Mouse (Mus musculus) thymus, adult 18-20 months (tissue): ENCODE data around the gene Vangl1.
"Not testable (repeated sequence)": the region's sequence is repeated elsewhere in the genome, so short reads cannot be mapped to it uniquely, and the experiment has no call there.

ENCODE experiments used
- DNase-seq, 2 experiments: peaks; one replicate each; pipeline ENCODE4 v3.0.0; 2022; ENCODE audit warnings: mixed read lengths in 2 of 2

Vangl1 gene

GRCm38 (mm10) chr3:102167555-102168210 is 36.8 kb downstream of the Vangl1 start:
- no peak for DNase-seq

GRCm38 (mm10) chr3:102166794-102167193 is 37.7 kb downstream of the Vangl1 start:
- no peak for DNase-seq

- DNase-seq = no peak
These were observed 38.2 kb downstream of the Vangl1 start for GRCm38 (mm10) chr3:102166287-102166620.

GRCm38 (mm10) chr3:102165536-102166286 is 38.8 kb downstream of the Vangl1 start:
- no peak for DNase-seq

DNA sequence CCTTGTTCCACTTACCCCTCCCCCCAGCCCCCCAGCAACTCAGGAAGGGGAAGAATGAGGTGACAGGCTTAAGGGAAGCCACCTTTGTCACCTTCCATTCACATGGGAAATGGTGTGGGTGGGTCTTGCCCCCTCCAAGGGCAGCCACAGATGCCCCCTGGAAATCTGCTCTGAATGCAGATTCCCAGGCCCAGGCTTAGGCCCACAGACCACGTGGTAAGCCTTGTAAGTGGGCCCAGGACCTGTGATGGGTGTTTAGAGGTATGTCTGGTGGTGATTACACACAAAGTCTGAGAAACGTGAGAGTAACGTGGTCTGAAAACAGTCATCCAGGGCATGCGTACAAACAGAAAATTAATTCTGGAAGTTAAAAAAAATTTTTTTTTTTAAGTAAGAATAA is 39.6 kb downstream of the Vangl1 start:
- DNase-seq = no peak

DNA sequence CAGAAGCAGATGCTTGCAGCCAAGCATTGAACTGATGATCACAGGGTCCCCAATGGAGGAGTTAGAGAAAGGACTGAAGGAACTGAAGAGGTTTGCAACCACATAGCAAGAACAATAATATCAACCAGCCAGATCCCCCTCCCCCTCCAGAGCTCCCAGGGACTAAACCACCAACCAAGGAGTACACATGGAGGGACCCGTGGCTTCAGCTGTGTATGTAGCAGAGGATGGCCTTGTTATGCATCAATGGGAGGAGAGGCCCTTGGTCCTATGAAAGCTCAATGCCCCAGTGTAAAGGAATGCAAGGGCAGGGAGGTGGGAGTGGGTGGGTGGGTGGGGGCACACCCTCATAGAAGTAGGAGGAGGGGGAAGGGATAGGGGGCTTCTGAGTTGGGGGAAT is 40.6 kb downstream of the Vangl1 start:
- not testable (repeated sequence) for DNase-seq

DNA sequence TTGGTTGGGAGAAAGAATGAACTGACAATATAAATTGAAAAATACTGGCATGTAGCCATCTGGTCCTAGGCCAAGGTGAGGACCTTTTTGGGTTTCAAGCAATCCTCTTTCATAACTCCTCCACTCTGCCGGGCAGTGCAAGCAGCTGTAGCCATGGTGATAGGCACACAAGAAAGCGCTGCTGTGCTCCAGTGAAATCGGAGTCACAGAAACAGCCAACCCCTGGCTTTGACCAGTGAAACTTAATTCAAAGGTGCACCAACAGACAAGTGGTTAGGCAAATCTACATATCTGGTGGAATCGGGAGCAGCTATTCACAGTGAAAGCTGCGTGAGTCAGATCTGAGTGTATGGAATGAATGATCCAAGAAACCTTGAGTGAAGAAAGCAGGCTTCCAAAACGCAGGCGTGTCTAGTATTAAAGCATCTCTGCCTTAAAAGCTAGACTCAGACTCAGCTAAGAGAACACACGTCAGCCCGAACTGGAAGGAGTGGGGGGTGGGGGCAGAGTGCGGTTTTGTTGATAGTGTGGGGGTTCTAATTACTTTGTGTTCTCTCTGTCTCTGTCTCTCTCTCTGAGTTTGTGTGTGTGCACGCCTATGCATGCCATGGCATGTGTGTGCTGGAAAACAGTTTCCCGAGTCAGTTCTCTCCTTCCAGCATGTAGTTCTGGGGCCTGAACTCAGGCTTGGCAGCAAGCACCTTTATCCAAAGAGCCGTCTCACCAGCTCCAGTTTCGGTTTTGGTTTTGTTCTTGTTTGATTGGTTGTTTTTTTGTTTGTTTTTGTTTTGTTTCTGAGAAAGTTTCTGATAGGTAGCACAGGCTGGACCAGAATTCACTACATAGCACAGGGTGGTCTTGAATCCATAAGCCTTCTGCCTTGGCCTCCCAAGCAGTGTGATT is 44.8 kb downstream of the Vangl1 start:
- DNase-seq = no peak

GRCm38 (mm10) chr3:102158759-102159422 is 45.6 kb downstream of the Vangl1 start:
- DNase-seq = no peak

- no peak for DNase-seq
These were observed 46.8 kb downstream of the Vangl1 start for GRCm38 (mm10) chr3:102157652-102158051.

DNA sequence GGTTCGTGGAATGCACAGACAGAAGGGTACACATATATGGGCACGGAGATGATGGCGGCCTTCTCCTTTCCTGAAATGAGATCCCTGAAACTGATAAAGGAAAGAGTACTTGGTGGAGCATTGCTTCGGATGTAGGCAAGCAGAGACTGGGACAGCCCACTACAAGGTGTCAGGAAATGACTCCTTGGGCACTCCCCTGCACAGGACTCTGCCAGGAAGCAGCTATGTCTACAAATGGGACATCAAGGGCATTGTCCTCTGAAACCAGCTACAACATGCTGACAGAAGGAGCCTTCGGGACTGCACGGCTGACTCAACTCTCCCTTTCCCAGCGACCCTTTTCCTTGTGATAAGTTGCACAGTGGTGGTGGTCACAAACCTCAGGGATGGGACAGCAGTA is 47.8 kb downstream of the Vangl1 start:
- no peak for DNase-seq

DNA sequence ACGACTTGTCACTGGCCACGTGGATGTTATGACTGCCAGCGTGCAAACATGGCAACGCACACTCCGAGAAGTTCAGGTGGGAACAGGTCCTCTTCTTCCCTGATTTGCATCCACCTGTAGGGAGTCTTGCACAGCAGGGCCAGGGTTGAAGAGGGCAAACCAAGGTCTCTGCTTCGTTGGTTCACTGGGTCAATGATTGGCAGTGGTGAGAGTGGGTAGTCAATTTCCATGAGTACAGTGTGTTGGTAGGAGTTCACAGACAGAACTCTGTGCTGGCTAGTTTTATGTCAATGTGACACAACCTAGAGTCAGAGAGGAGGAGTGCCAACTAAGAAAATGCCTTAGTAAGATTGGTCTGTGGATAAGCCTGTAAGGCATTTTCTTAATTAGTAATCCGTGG is 50.4 kb downstream of the Vangl1 start:
- no peak for DNase-seq

- no peak for DNase-seq
These were observed 51.6 kb downstream of the Vangl1 start for GRCm38 (mm10) chr3:102152872-102153271.

DNA sequence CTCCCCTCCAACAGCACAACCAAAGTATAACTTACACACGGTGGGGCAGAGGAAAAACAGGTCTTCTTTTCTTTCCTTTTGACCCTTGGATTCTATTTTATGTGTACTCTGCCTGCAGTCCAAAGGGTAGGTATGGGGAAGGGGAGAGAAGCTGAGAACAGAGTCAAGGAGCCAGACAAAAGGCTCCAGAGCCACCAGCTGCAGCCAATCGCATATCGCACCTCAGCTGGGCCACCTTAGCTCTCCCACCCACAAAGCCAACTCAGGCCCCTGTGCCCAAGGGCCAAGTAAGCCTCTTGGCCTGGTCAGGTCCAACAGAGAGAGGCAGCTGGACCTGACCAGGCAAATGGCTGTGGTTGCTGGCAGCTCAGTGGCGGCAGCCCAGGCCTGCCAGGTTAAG is 52.0 kb downstream of the Vangl1 start:
- DNase-seq = no peak

GRCm38 (mm10) chr3:102151850-102152249 is 52.6 kb downstream of the Vangl1 start:
- DNase-seq = no peak

GRCm38 (mm10) chr3:102149941-102150340 is 54.6 kb downstream of the Vangl1 start:
- no peak for DNase-seq

DNA sequence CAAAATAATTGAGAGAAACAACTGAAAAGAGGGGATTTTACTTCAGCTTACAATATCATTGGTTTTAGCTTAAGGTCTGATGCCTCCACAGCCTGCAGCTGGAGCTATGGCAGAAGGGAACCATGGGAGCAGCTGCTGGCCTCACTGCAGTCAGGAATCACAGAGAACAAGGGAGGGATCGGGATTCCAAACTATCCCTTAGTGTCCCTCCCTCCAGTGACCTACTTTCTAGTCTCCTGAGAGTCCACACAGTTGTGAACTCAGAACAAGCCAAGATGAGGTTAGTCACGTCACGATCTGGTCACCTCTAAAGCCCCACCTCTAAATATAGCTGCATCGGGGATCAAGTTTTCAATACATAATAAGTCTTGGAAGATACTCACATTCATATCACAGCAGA is 57.3 kb downstream of the Vangl1 start:
- no peak for DNase-seq

GRCm38 (mm10) chr3:102146428-102146827 is 58.1 kb downstream of the Vangl1 start:
- no peak for DNase-seq

DNA sequence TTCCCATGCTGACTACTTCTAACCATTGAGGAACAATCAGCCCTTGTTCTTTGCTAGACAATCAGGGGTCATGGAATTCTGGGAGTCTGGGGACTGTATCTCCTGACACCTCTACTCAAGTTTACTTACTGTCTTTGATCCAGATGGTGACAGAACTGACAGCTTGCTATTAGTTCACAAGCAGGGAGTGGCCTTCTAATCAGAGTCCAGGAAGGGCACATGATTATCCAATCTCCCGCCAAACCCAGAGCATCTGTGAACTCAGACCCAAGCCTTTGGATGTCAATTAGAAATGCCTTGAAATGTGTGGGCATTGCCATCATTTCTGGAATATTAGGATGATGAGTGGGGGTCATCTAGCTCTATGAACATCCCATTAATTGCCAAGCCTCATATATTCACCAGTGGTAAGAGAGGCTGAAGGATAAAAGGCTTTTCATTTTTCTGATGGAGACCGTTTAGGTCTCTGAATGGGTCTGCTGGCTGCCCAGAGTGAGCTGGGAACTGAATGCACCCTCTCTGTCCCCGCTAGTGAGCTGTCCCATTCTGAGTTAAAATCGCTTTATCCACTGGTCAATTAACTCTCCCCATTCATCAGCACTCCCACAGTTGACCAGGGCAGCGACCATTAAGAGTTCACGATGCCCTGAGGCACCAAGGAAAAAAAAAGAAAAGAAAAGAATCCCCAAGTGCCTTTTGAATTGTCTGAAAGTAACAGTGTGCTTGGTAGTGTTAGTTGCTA is 58.7 kb downstream of the Vangl1 start:
- no peak for DNase-seq

DNA sequence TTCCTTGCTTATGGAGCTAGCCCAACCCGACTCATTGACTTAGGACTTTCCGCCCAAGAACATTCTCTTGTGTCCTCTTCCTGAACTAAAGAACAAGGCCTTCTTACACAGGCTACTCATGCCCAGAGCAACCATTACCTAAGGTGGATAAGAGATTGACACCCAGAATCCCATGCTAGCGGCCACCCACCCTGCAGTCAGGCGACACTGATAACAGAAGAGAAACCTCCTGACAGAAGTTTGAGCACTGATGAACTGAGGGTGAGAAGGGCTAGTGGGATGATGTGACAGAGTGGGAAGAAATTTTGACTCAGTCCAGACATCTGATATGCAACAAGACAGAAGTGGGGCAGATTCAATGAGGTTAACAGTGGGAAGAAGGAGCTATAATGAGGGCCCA is 60.1 kb downstream of the Vangl1 start:
- DNase-seq = no peak

DNA sequence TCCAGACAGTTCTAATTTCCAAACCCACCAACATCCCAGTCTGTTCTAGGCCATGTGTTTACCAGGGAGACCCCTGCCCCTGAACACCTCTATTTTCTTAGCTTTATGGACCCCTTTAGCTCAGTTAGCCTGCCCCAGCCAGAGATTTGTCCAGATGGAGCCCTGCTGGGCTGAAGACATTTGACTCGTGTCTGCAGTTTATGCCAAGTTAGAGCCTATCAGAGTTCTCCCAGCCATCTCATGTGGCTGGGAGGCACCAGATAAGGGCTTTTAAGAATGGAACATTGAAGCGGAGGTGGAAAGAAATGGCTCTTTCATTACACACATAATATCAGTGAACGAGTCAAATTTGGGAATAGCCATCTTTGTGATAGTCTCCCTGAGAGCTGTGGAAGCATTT is 61.0 kb downstream of the Vangl1 start:
- no peak for DNase-seq

DNA sequence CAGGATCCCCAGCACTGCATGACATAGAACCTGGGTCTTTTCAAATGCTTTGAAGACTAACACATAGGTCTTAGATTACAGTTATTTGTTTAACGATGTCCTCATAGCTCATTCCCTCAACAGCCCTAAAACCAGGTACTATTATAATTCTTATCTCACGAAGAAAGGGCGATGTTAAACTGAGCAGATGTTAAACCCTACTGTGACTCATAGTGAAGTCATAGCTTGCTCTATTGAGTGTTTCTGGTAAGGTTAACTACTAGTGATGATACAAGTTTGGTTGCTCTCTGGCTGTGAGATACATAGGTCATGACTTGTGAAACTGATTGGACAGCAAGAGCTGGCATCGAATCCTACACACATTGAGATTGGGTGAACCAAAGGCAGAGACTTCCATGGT is 61.5 kb downstream of the Vangl1 start:
- DNase-seq = no peak

- DNase-seq = no peak
These were observed 62.6 kb downstream of the Vangl1 start for GRCm38 (mm10) chr3:102141893-102142292.
